Mouse (Mus musculus) right cerebral cortex, postnatal 14 days (tissue): ENCODE results near the gene Olfr108.

Experiments used
- DNase-seq: peaks from one replicate; pipeline ENCODE4 v3.0.0; 2022

The Olfr108 gene

GRCm38 (mm10) chr17:37445180-37445579, at the start of gene Olfr108:
Gene Olfr108 (plus strand): TSS chr17:37445480.
- DNase-seq, result no peak

GRCm38 (mm10) chr17:37398926-37399325, 46.4 kb upstream of the Olfr108 start, which contains the start of gene Olfr107:
Gene Olfr107 (plus strand): TSS chr17:37399226.
- DNase-seq, result no peak

- no peak for DNase-seq
These were observed 31.9 kb upstream of the Olfr108 start for GRCm38 (mm10) chr17:37413380-37413779.

- no peak for DNase-seq
These were observed 13.3 kb downstream of the Olfr108 start, which contains the start of gene Olfr109 for GRCm38 (mm10) chr17:37458616-37459015. Gene Olfr109 (plus strand): TSS chr17:37458916.

- DNase-seq, result no peak
These were observed 38.2 kb downstream of the Olfr108 start, which contains the start of gene H2-M2 for GRCm38 (mm10) chr17:37483452-37483851. Gene H2-M2 (minus strand): TSS chr17:37483552.

GRCm38 (mm10) chr17:37491930-37492518, 46.7 kb downstream of the Olfr108 start, which contains the start of gene Olfr110:
Gene Olfr110 (plus strand): TSS chr17:37492468.
- DNase-seq, result no peak
